Mouse (Mus musculus) frontal cortex, postnatal 25 days (tissue): ENCODE data around the gene Klhl5.
A peak's percentile ranks its signal among the peaks of the same experiment; 100 is the strongest.

Experiments used
- DNase-seq, 2 experiments: peaks; one replicate each; pipeline ENCODE4 v3.0.0; 2022; ENCODE audit warnings: low spot score in 2 of 2

Klhl5 gene

GRCm38 (mm10) chr5:65106876-65107772 lies at the start of gene Klhl5:
TSS of gene Klhl5 (plus strand) at chr5:65107539.
- peak; percentile 56 to 70 for DNase-seq

DNA sequence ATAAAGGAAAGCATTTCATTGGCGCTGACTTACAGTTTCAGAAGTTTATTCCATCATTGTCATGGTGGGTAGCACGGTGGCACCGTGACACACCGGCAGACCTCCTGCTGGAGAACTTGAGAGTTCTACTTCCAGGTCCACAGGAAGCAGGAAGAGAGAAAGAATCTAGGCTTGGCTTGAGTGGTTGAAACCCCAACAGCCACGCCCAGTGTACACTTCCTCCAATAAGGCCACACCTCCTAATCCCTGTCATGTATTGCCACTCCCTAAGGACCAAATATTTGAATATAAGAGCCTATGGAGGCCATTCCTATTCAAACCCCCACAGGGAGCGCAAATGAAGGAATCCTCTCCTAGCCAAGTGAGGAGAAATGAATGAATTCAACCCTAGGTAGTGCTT lies 49.7 kb upstream of the Klhl5 start:
- no peak for DNase-seq

DNA sequence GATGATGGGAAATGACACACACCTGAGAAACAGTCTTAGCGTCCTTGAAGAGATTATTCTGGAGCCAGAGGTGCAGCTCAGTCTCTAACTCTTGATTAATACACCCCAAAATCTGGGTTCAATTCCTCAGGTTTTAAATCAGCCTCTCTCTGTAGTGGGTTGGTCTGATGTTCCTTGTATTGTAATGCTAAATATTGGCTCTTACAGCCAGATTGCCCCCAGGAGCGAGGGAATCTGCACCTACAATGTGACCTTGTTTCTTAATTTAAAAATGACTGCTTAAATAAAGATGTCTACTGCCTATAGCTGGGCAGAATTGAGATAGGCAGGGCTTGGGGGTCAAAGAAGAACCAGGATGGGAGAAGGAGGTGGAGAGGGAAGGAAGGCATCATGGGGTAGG lies 47.5 kb upstream of the Klhl5 start:
- no peak for DNase-seq

DNA sequence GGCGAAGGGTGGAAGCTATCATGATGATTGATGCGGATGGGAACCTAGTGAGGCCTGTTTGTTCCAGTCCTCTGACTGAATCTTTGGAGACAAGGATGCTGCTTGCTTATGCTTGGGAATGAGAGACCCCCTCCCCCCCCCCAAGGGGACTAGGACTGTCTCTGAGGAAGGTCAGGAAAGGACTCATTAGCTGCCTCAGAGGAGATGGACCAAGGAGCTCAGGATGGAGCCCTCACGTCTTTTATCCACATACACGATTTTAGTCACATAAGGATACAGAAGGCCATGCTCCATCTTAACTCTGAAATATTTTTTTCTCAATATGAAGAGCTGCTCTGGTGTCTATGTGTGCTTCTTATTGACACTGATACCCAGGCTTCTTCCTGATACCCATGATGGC lies 45.1 kb upstream of the Klhl5 start:
- no peak for DNase-seq

DNA sequence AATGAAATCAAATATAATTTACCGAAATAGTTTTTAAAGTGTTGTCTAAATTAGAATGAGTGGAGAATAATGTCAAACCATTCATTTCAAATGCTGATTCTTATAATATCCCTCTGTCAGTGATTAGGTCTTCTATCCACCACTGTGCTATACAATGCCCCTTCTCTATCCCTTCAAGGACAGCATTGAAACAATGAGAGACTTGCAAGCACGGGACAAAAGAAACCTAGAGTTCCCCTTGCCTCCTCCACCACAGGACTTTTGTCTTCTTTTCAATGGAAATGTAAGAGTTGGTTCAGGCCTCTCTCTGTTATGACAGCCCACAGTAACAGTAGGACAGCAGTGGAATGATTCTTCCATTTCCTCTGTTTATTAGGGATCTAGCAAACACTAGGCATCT lies 44.1 kb upstream of the Klhl5 start:
- DNase-seq, result no peak

DNA sequence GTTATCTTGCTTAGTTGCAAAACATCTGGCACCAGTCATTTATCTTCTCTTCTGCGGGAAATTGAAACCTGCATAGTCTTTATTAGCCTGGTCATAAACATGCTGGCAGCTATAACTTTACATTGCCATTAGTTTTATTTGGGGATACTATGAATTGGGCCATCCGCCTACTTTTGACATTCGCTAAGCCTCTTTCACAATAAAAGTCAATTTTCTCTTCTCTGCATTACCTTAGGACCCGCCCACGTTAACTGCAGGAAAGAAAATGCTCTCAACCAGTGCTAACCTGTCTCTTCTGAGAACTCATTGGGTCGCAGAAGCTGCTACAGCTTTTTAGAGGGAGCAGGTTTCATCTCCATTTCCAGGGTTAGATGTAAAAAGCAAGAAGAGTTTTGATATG lies 39.2 kb upstream of the Klhl5 start:
- DNase-seq, result no peak

- DNase-seq, result no peak
Measured at GRCm38 (mm10) chr5:65069872-65070271, 37.5 kb upstream of the Klhl5 start.

DNA sequence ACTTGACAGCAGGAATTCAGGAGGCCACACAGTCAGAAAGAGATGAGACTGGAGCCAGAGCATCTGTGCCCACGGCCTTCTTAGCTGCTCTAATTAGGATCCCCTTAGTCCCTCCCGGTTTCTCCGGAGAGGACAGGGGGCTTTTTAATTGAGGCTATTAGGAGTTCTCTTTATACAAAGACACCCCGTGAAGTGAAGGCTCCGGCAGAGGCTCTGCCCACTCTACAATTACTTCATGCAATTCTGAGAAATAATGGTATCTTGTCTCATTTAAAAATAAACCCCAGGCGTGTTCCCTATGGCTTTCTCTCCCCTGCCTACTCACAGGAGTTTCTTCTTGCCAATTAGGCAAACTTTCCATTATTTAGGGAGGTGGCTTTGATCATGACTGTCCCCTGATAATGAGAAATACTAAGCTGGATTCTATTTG lies 35.6 kb upstream of the Klhl5 start:
- DNase-seq, result no peak

DNA sequence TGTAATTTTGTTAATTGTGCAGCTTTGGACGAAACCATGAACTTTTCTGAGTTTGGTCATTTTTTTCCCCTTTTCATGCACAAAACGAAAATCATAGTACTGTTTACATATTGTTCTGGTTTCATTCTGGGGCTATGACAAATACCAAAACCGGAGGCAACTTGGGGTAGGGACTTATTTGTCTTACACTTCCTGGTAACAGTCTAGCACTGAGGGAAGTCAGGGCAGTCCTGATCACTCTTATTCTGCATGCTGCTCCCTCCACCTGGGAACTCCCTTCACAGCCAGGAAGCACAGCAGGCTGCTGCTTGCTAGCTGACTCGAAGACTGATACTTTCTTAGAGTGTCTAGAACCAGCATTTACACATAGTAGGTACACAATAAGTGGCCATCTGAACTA lies 34.1 kb upstream of the Klhl5 start:
- DNase-seq, result no peak

- no peak for DNase-seq
Measured at GRCm38 (mm10) chr5:65074693-65075092, 32.6 kb upstream of the Klhl5 start.

- no peak for DNase-seq
Measured at GRCm38 (mm10) chr5:65076087-65076486, 31.3 kb upstream of the Klhl5 start.

DNA sequence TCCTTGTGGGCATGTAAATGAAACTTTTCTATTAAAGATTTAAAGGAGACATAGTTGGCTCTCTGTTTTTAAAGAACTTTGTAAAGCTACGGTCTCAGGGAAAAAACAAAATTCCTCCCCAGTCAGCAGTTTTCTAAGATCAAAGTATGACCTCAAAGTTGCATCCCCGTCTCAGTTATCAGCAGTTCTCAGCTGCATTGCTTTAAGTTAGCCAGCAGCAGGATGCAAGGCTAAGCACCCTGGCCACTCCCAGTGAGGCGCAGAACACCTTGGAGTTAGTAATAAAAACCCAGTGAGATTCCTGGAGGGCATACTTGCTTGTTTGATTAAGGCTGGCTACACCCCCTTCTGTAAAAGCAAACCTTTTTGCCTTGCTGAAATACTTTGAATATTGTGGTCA lies 30.6 kb upstream of the Klhl5 start:
- no peak for DNase-seq

GRCm38 (mm10) chr5:65078081-65078480 lies 29.3 kb upstream of the Klhl5 start:
- DNase-seq, result no peak

GRCm38 (mm10) chr5:65079881-65080280 lies 27.5 kb upstream of the Klhl5 start:
- DNase-seq, result peak; percentile 7 to 31

- no peak for DNase-seq
Measured at GRCm38 (mm10) chr5:65081836-65082235, 25.5 kb upstream of the Klhl5 start.

GRCm38 (mm10) chr5:65086522-65086921 lies 20.8 kb upstream of the Klhl5 start:
- no peak for DNase-seq

DNA sequence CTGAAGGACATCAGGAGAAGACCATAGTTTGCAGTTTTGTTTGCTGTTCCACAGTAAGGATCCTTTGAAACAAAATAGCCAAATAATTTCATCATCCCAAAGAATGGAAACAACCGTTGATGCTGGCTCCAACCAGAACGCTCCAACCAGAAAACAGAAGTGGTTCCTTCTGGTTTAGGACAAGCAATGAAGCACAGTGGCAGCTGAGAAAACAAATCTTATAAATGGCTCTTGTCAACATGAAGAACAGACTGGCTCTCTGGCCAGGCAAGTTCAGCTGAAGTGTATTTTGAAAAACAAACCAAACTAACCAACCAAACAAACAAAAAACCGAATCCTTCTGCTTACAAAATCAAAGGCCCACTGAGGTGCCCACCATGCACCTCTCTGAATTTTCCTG lies 17.6 kb upstream of the Klhl5 start:
- DNase-seq, result no peak

- DNase-seq, result no peak
Measured at GRCm38 (mm10) chr5:65091184-65091858, 16.0 kb upstream of the Klhl5 start.

GRCm38 (mm10) chr5:65091921-65092320 lies 15.4 kb upstream of the Klhl5 start, which contains the start of gene Tmem156:
TSS of gene Tmem156 (minus strand) at chr5:65092132.
- no peak for DNase-seq

DNA sequence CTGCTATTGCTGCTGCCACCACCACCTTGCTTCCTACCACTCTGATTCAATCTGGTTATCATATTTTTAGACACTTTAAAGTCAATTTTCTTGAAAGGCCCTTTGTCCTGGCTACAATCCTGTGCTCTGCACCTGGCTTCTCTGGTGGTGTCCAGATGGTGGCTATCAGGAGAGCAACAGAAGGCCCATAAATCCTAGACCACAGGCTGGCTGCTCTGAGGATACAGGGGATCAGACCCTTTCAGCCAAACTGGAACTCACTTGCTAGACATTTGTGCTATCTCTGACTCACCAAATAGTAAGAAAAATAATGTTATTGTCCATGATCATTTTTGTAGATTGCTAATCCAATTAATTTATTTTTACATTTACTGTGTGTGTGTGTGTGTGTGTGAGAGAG lies 13.6 kb upstream of the Klhl5 start:
- DNase-seq, result no peak

- no peak for DNase-seq
Measured at GRCm38 (mm10) chr5:65094902-65095545, 12.3 kb upstream of the Klhl5 start.

- no peak for DNase-seq
Measured at GRCm38 (mm10) chr5:65096082-65096481, 11.3 kb upstream of the Klhl5 start.

GRCm38 (mm10) chr5:65096805-65097204 lies 10.5 kb upstream of the Klhl5 start:
- DNase-seq, result no peak
